Mouse (Mus musculus): Measurements from ENCODE around the gene Bub1b.

GRCm38 (mm10) chr2:118677817-118678216 is 79.8 kb downstream of the Bub1b start:
- TF ChIP-seq EP300 (IDR thresholded peaks at IDR 0.05; ENCODE audit: low read depth) (no peak), CTCF (IDR thresholded peaks at IDR 0.05; ENCODE audit: low read depth) (no peak)

Data from liver, postnatal 0 days (tissue).